ENCODE assay signal across 16 mouse cellular contexts in genomic region chr3:101654720-101655119, GRCm38 (mm10).
"Had no signal": no experiment of that assay in that cellular context is flagged by ENCODE, and none has a peak within 500 bp of the region (broad histone marks: within the 10 kb centered on the region; RNA-seq: fewer than 3 reads in every experiment).

No protein-coding gene starts in this region.

- H3K27me3 ChIP-seq: midbrain, embryonic 13.5 days; midbrain, embryonic 15.5 days; neural tube, embryonic 12.5 days had no signal

- H3K36me3 ChIP-seq: midbrain, embryonic 13.5 days; midbrain, embryonic 15.5 days; neural tube, embryonic 12.5 days had no signal

- ATAC-seq: midbrain, embryonic 13.5 days; midbrain, embryonic 15.5 days had no signal

- H3K9ac ChIP-seq: lung, embryonic 14.5 days; midbrain, embryonic 13.5 days; midbrain, embryonic 15.5 days; neural tube, embryonic 12.5 days had no signal

- H3K4me2 ChIP-seq: lung, embryonic 14.5 days; midbrain, embryonic 11.5 days; midbrain, embryonic 13.5 days; midbrain, embryonic 15.5 days; neural tube, embryonic 12.5 days had no signal

- H3K4me3 ChIP-seq: megakaryocyte, embryonic 14.5 days; midbrain, embryonic 13.5 days; midbrain, embryonic 15.5 days; neural tube, embryonic 12.5 days had no signal

- H3K9me3 ChIP-seq: megakaryocyte, embryonic 14.5 days; midbrain, embryonic 13.5 days; midbrain, embryonic 15.5 days; neural tube, embryonic 12.5 days had no signal

- DNase-seq: lung, adult 18-20 months; lung, embryonic 14.5 days; lung, postnatal 14 days; lung, postnatal 36 days; right cerebral cortex, postnatal 14 days; right cerebral cortex, postnatal 4 days; spleen, adult 18-20 months; thymus, adult 18-20 months; thymus, postnatal 14 days; thymus, postnatal 36 days had no signal

- H3K27ac ChIP-seq: macrophage; midbrain, embryonic 13.5 days; midbrain, embryonic 15.5 days; neural tube, embryonic 12.5 days had no signal
